Mouse (Mus musculus) cerebellum, adult 2 months (tissue): Measurements from ENCODE around the gene Bcas1. TPM values are rescaled to one million over a fixed set of nuclear protein-coding genes. Genes with fewer than 3 reads are reported as not detected.

ENCODE experiments used
- DNase-seq, 2 experiments: peaks; one replicate each; pipeline ENCODE4 v3.0.0; 2021
- H3K27ac ChIP-seq: fragments of 200-500 bp; 2 replicates; pipeline ENCODE4 v1.5.1; 2012; ENCODE audit warnings: low read length, control low read depth, inconsistent platforms; ENCODE audit not compliant: insufficient read depth
- H3K27me3 ChIP-seq: fragments of 200-500 bp; 2 replicates; pipeline ENCODE4 v1.6.1; 2012; ENCODE audit warnings: inconsistent platforms, mild to moderate bottlenecking, low read length, moderate library complexity; ENCODE audit not compliant: control insufficient read depth, insufficient read depth
- H3K4me1 ChIP-seq: fragments of 200-500 bp; 2 replicates; pipeline ENCODE4 v1.6.1; 2011; ENCODE audit warnings: low read length; ENCODE audit not compliant: control insufficient read depth, insufficient read depth
- H3K4me3 ChIP-seq: fragments of 200-500 bp; replicated peaks from 2 replicates; pipeline ENCODE3; 2011; ENCODE audit warnings: mild to moderate bottlenecking, low read depth, low read length, control low read depth; ENCODE audit not compliant: insufficient read depth
- CTCF ChIP-seq: fragments of 200-500 bp; IDR thresholded peaks from 2 replicates; pipeline ENCODE4 v1.5.1; 2011; ENCODE audit warnings: low read depth, mild to moderate bottlenecking, control low read depth, low read length, moderate library complexity, borderline replicate concordance; ENCODE audit not compliant: insufficient read depth
- POLR2A ChIP-seq: fragments of 200-500 bp; IDR thresholded peaks from 2 replicates; pipeline ENCODE4 v1.6.1; 2011; ENCODE audit warnings: low read length, control low read depth, borderline replicate concordance; ENCODE audit not compliant: insufficient read depth
- WGBS: fragments of 180-500 bp; shearing (Covaris S2); methylation state at CpG from one replicate; pipeline ENCODE4 v1.1.7; 2018; 5-methylcytosine and 5-hydroxymethylcytosine counted together
- polyA plus RNA-seq: library from polyadenylated mRNA; depleted of rRNA; stranded (reverse); fragments of >200 nt; gene quantifications from 2 replicates; pipeline ENCODE4 v1.2.3, GENCODE M21; 2012

Bcas1 gene
- polyA plus RNA-seq, 1 experiment, result 282 TPM

GRCm38 (mm10) chr2:170343133-170343818 is 84.4 kb downstream of the Bcas1 start:
- 48% methylated on average over 17 of the region's 17 CpGs for WGBS
- TF ChIP-seq CTCF (no peak), POLR2A (no peak)

GRCm38 (mm10) chr2:170342312-170342830 is 85.3 kb downstream of the Bcas1 start:
- H3K27me3 ChIP-seq, result no peaks in the 10 kb centered on the region
- no peak overlapping the region for H3K4me3 ChIP-seq
- WGBS, result 84% methylated on average over 12 of the region's 12 CpGs
- no peak for DNase-seq
- H3K4me1 ChIP-seq, result no peaks in the 10 kb centered on the region
- no peak overlapping the region for H3K27ac ChIP-seq
- TF ChIP-seq CTCF, result no peak
- TF ChIP-seq POLR2A, result no peak

More at GRCm38 (mm10) chr2:170343133-170343818, 84.4 kb downstream of the Bcas1 start:
- H3K27me3 ChIP-seq, result no peaks in the 10 kb centered on the region
- no peak overlapping the region for H3K4me3 ChIP-seq
- no peak overlapping the region for H3K27ac ChIP-seq
- no peak for DNase-seq
- H3K4me1 ChIP-seq, result no peaks in the 10 kb centered on the region

- no peaks in the 10 kb centered on the region for H3K4me1 ChIP-seq
- DNase-seq, result no peak
- H3K27me3 ChIP-seq, result no peaks in the 10 kb centered on the region
- no peak overlapping the region for H3K27ac ChIP-seq
- TF ChIP-seq POLR2A (no peak), CTCF (no peak)
- WGBS, result 82% methylated on average over 8 of the region's 8 CpGs
- H3K4me3 ChIP-seq, result no peak overlapping the region
These were observed 86.5 kb downstream of the Bcas1 start for GRCm38 (mm10) chr2:170341179-170341578.

GRCm38 (mm10) chr2:170336266-170336760 is 91.3 kb downstream of the Bcas1 start:
- H3K4me1 ChIP-seq, result no peaks in the 10 kb centered on the region
- TF ChIP-seq POLR2A (no peak), CTCF (no peak)
- 64% methylated on average over 9 of the region's 9 CpGs for WGBS
- H3K27me3 ChIP-seq, result no peaks in the 10 kb centered on the region
- H3K4me3 ChIP-seq, result no peak overlapping the region
- DNase-seq, result no peak
- H3K27ac ChIP-seq, result no peak overlapping the region

GRCm38 (mm10) chr2:170335168-170335567 is 92.5 kb downstream of the Bcas1 start:
- TF ChIP-seq CTCF (no peak), POLR2A (no peak)
- no peak for DNase-seq

GRCm38 (mm10) chr2:170331870-170332269 is 95.8 kb downstream of the Bcas1 start:
- Histone ChIP-seq H3K4me1 (no peaks in the 10 kb centered on the region), H3K27ac (no peak overlapping the region), H3K27me3 (no peaks in the 10 kb centered on the region), H3K4me3 (no peak overlapping the region)
- WGBS, result 39% methylated on average over 2 of the region's 2 CpGs
- no peak for DNase-seq
- TF ChIP-seq POLR2A (no peak), CTCF (no peak)

More at GRCm38 (mm10) chr2:170335168-170335567, 92.5 kb downstream of the Bcas1 start:
- Histone ChIP-seq H3K4me3 (no peak overlapping the region), H3K27me3 (no peaks in the 10 kb centered on the region), H3K4me1 (no peaks in the 10 kb centered on the region), H3K27ac (no peak overlapping the region)
- 95% methylated on average over 5 of the region's 5 CpGs for WGBS

GRCm38 (mm10) chr2:170330466-170330865 is 97.2 kb downstream of the Bcas1 start:
- no peak overlapping the region for H3K4me3 ChIP-seq
- WGBS, result 83% methylated on average over 8 of the region's 8 CpGs
- no peak for DNase-seq
- TF ChIP-seq POLR2A (no peak), CTCF (no peak)
- no peaks in the 10 kb centered on the region for H3K27me3 ChIP-seq
- no peak overlapping the region for H3K27ac ChIP-seq
- H3K4me1 ChIP-seq, result no peaks in the 10 kb centered on the region

- no peak for DNase-seq
- Histone ChIP-seq H3K27me3 (no peaks in the 10 kb centered on the region), H3K4me1 (no peaks in the 10 kb centered on the region), H3K4me3 (no peak overlapping the region), H3K27ac (no peak overlapping the region)
- no peak for TF ChIP-seq CTCF
- TF ChIP-seq POLR2A, result no peak
- 95% methylated on average over 13 of the region's 13 CpGs for WGBS
These were observed 97.7 kb downstream of the Bcas1 start for GRCm38 (mm10) chr2:170329921-170330320.
